Mouse (Mus musculus) hindbrain, embryonic 15.5 days (tissue): ENCODE measurements around the gene Myo1h. TPM values are rescaled to one million over a fixed set of nuclear protein-coding genes. Genes with fewer than 3 reads are reported as not detected.

ENCODE experiments used
- ATAC-seq: fragments of 200-750 bp; cut with Nextera tagmentation; 2 replicates; pipeline ENCODE4 v1.8.0; 2017; ENCODE audit warnings: low read depth, moderate number of reproducible peaks, moderate TSS enrichment; ENCODE audit not compliant: low FRiP score
- H3K27ac ChIP-seq: fragments of 300-500 bp; sonication (generic); replicated peaks from 2 replicates; pipeline ENCODE4 v1.5.1; 2015; ENCODE audit warnings: mild to moderate bottlenecking, inconsistent platforms
- H3K27me3 ChIP-seq: fragments of 300-500 bp; sonication (generic); 2 replicates; pipeline ENCODE4 v1.6.1; 2015; ENCODE audit warnings: control low read depth, inconsistent platforms
- H3K36me3 ChIP-seq: fragments of 300-500 bp; sonication (generic); 2 replicates; pipeline ENCODE4 v1.6.1; 2015; ENCODE audit warnings: control low read depth, inconsistent platforms
- H3K4me1 ChIP-seq: fragments of 300-500 bp; sonication (generic); replicated peaks from 2 replicates; pipeline ENCODE4 v1.6.1; 2015; ENCODE audit warnings: control low read depth, inconsistent platforms
- H3K4me2 ChIP-seq: fragments of 300-500 bp; sonication (generic); 2 replicates; pipeline ENCODE4 v1.6.1; 2015; ENCODE audit warnings: moderate library complexity, mild to moderate bottlenecking, inconsistent platforms
- H3K4me3 ChIP-seq: fragments of 300-500 bp; sonication (generic); 2 replicates; pipeline ENCODE4 v1.5.1; 2015; ENCODE audit warnings: mild to moderate bottlenecking, inconsistent platforms
- H3K9ac ChIP-seq: fragments of 300-500 bp; sonication (generic); 2 replicates; pipeline ENCODE4 v1.6.1; 2015; ENCODE audit warnings: inconsistent platforms
- H3K9me3 ChIP-seq: fragments of 300-500 bp; sonication (generic); 2 replicates; pipeline ENCODE4 v1.6.1; 2016; ENCODE audit warnings: control low read depth, inconsistent platforms
- WGBS: fragments of 180-500 bp; shearing (Covaris S2); methylation state at CpG from one replicate; pipeline ENCODE4 v1.1.7; 2015; 5-methylcytosine and 5-hydroxymethylcytosine counted together
- polyA plus RNA-seq: library from polyadenylated mRNA; unstranded; fragments of >200 nt; fragmentation: Nextera tagmentation; extraction: Ambion mirVana; gene quantifications from 2 replicates; pipeline ENCODE4 v1.2.1, GENCODE M21; 2015

Myo1h gene
- polyA plus RNA-seq, 1 experiment from 2014 or later, result 0.60 TPM

GRCm38 (mm10) chr5:114368803-114369496 lies 80.0 kb downstream of the Myo1h start:
- WGBS, result 84% methylated on average over 16 of the region's 16 CpGs
- no peak; the same call in 1 of the 2 replicates for ATAC-seq
- Histone ChIP-seq H3K9ac (no peak overlapping the region), H3K4me2 (no peak overlapping the region), H3K4me3 (no peak overlapping the region), H3K27me3 (no peaks in the 10 kb centered on the region), H3K9me3 (no peaks in the 10 kb centered on the region), H3K36me3 (peaks cover 58% of the 10 kb centered on the region), H3K27ac (no peak overlapping the region), H3K4me1 (peaks cover 37% of the 10 kb centered on the region)

- no peak overlapping the region for H3K4me3 ChIP-seq
- no peak for ATAC-seq
Observed at GRCm38 (mm10) chr5:114369921-114370320, 81.0 kb downstream of the Myo1h start.

GRCm38 (mm10) chr5:114370371-114370776 lies 81.4 kb downstream of the Myo1h start:
- H3K27me3 ChIP-seq, result no peaks in the 10 kb centered on the region
- peak overlapping the region; percentile 60 for H3K27ac ChIP-seq
- peak; percentile 25; the same call in 1 of the 2 replicates for ATAC-seq
- WGBS, result 65% methylated on average over 9 of the region's 9 CpGs
- no peak overlapping the region for H3K4me2 ChIP-seq
- H3K36me3 ChIP-seq, result peaks cover 48% of the 10 kb centered on the region
- H3K4me3 ChIP-seq, result no peak overlapping the region
- no peaks in the 10 kb centered on the region for H3K9me3 ChIP-seq
- H3K4me1 ChIP-seq, result peaks cover 40% of the 10 kb centered on the region
- no peak overlapping the region for H3K9ac ChIP-seq

More at GRCm38 (mm10) chr5:114369921-114370320, 81.0 kb downstream of the Myo1h start:
- Histone ChIP-seq H3K4me1 (peaks cover 40% of the 10 kb centered on the region), H3K9ac (no peak overlapping the region), H3K4me2 (no peak overlapping the region), H3K27me3 (no peaks in the 10 kb centered on the region), H3K9me3 (no peaks in the 10 kb centered on the region), H3K36me3 (peaks cover 52% of the 10 kb centered on the region), H3K27ac (peak overlapping the region; percentile 43)
- 86% methylated on average over 9 of the region's 9 CpGs for WGBS

GRCm38 (mm10) chr5:114371331-114371730 lies 82.4 kb downstream of the Myo1h start:
- no peak overlapping the region for H3K4me3 ChIP-seq
- H3K27ac ChIP-seq, result no peak overlapping the region; the same call in 1 of the 2 replicates
- WGBS, result 85% methylated on average over 3 of the region's 3 CpGs
- no peaks in the 10 kb centered on the region for H3K27me3 ChIP-seq
- no peaks in the 10 kb centered on the region for H3K9me3 ChIP-seq
- no peak for ATAC-seq
- no peak overlapping the region for H3K9ac ChIP-seq
- no peak overlapping the region for H3K4me2 ChIP-seq
- peaks cover 40% of the 10 kb centered on the region for H3K4me1 ChIP-seq
- peaks cover 39% of the 10 kb centered on the region for H3K36me3 ChIP-seq

GRCm38 (mm10) chr5:114371731-114372473 lies 82.9 kb downstream of the Myo1h start:
- WGBS, result 78% methylated on average over 25 of the region's 25 CpGs
- Histone ChIP-seq H3K36me3 (peaks cover 33% of the 10 kb centered on the region), H3K9me3 (no peaks in the 10 kb centered on the region), H3K9ac (no peak overlapping the region), H3K4me3 (no peak overlapping the region), H3K27ac (no peak overlapping the region; the same call in 1 of the 2 replicates), H3K27me3 (no peaks in the 10 kb centered on the region), H3K4me2 (no peak overlapping the region; the same call in 1 of the 2 replicates), H3K4me1 (peaks cover 43% of the 10 kb centered on the region)
- ATAC-seq, result no peak

- Histone ChIP-seq H3K9ac (no peak overlapping the region), H3K36me3 (peaks cover 27% of the 10 kb centered on the region), H3K4me1 (peaks cover 49% of the 10 kb centered on the region), H3K4me3 (no peak overlapping the region), H3K4me2 (no peak overlapping the region), H3K27me3 (no peaks in the 10 kb centered on the region), H3K27ac (no peak overlapping the region), H3K9me3 (no peaks in the 10 kb centered on the region)
- WGBS, result 50% methylated on average over 11 of the region's 11 CpGs
- ATAC-seq, result no peak
Observed at GRCm38 (mm10) chr5:114372565-114372964, 83.6 kb downstream of the Myo1h start.

- Histone ChIP-seq H3K4me1 (peaks cover 56% of the 10 kb centered on the region), H3K27me3 (no peaks in the 10 kb centered on the region), H3K9ac (no peak overlapping the region), H3K4me2 (no peak overlapping the region), H3K36me3 (peaks cover 21% of the 10 kb centered on the region), H3K9me3 (no peaks in the 10 kb centered on the region), H3K27ac (no peak overlapping the region), H3K4me3 (no peak overlapping the region)
- no peak for ATAC-seq
- 65% methylated on average over 11 of the region's 11 CpGs for WGBS
Observed at GRCm38 (mm10) chr5:114373174-114373573, 84.2 kb downstream of the Myo1h start.

GRCm38 (mm10) chr5:114373581-114373980 lies 84.6 kb downstream of the Myo1h start:
- WGBS, result 91% methylated on average over 9 of the region's 9 CpGs
- H3K36me3 ChIP-seq, result peaks cover 19% of the 10 kb centered on the region

GRCm38 (mm10) chr5:114374409-114375213 lies 85.6 kb downstream of the Myo1h start:
- no peak overlapping the region for H3K4me2 ChIP-seq
- H3K27ac ChIP-seq, result no peak overlapping the region
- peaks cover 9% of the 10 kb centered on the region for H3K36me3 ChIP-seq
- no peaks in the 10 kb centered on the region for H3K27me3 ChIP-seq
- H3K9me3 ChIP-seq, result no peaks in the 10 kb centered on the region
- peaks cover 68% of the 10 kb centered on the region for H3K4me1 ChIP-seq
- 91% methylated on average over 23 of the region's 23 CpGs for WGBS
- ATAC-seq, result no peak
- H3K9ac ChIP-seq, result no peak overlapping the region
- H3K4me3 ChIP-seq, result no peak overlapping the region

More at GRCm38 (mm10) chr5:114373581-114373980, 84.6 kb downstream of the Myo1h start:
- Histone ChIP-seq H3K4me3 (no peak overlapping the region), H3K4me1 (peaks cover 60% of the 10 kb centered on the region), H3K27me3 (no peaks in the 10 kb centered on the region), H3K9me3 (no peaks in the 10 kb centered on the region), H3K9ac (no peak overlapping the region), H3K27ac (no peak overlapping the region), H3K4me2 (no peak overlapping the region)
- no peak for ATAC-seq

GRCm38 (mm10) chr5:114378177-114378920 lies 89.4 kb downstream of the Myo1h start:
- H3K9ac ChIP-seq, result 0 out of 2 replicates have a peak overlapping the region, but pooled peaks have one; percentile 97
- WGBS, result 69% methylated on average over 10 of the region's 10 CpGs
- H3K27me3 ChIP-seq, result no peaks in the 10 kb centered on the region
- no peak for ATAC-seq
- H3K27ac ChIP-seq, result peak overlapping the region; percentile 44; the same call in 1 of the 2 replicates
- peak overlapping the region; percentile 92 for H3K4me2 ChIP-seq
- peaks cover 55% of the 10 kb centered on the region for H3K4me1 ChIP-seq
- peak overlapping the region; percentile 93 for H3K4me3 ChIP-seq
- no peaks in the 10 kb centered on the region for H3K9me3 ChIP-seq
- H3K36me3 ChIP-seq, result peaks cover 2% of the 10 kb centered on the region; the same call in 1 of the 2 replicates

- H3K27ac ChIP-seq, result peak overlapping the region; percentile 44; the same call in 1 of the 2 replicates
- no peak for ATAC-seq
- H3K4me1 ChIP-seq, result peaks cover 51% of the 10 kb centered on the region
Observed at GRCm38 (mm10) chr5:114378936-114379335, 90.0 kb downstream of the Myo1h start.

More at GRCm38 (mm10) chr5:114378936-114379335, 90.0 kb downstream of the Myo1h start:
- H3K4me2 ChIP-seq, result peak overlapping the region; percentile 92
- H3K27me3 ChIP-seq, result no peaks in the 10 kb centered on the region
- H3K4me3 ChIP-seq, result peak overlapping the region; percentile 93
- 52% methylated on average over 6 of the region's 6 CpGs for WGBS
- peak overlapping the region; percentile 97 for H3K9ac ChIP-seq
- H3K9me3 ChIP-seq, result no peaks in the 10 kb centered on the region
- no peaks in the 10 kb centered on the region for H3K36me3 ChIP-seq
